Mouse (Mus musculus) monocyte, adult 5-6 weeks (primary cell): ENCODE measurements around the gene Zfp541. TPM values are rescaled to one million over a fixed set of nuclear protein-coding genes. Genes with fewer than 3 reads are reported as not detected.
A peak's percentile ranks its signal among the peaks of the same experiment; 100 is the strongest.

Experiments used
- ATAC-seq: fragments of 153-309, 156-312 bp; replicated peaks from 2 replicates; pipeline ENCODE4 v1.8.0; 2017; ENCODE audit warnings: mild to moderate bottlenecking; ENCODE audit not compliant: low TSS enrichment, insufficient number of reproducible peaks, severe bottlenecking, poor library complexity, low FRiP score
- total RNA-seq: library from RNA; stranded (forward); fragments of 200-1000, 200-491, 200-594 nt; gene quantifications from 3 replicates; pipeline ENCODE4 v1.2.3, GENCODE M21; 2017

Zfp541 gene
- total RNA-seq, 1 experiment from 2014 or later = not detected

- ATAC-seq = no peak
Observed at GRCm38 (mm10) chr7:16042850-16043775, 18.5 kb upstream of the Zfp541 start.

GRCm38 (mm10) chr7:16043861-16044435 is 17.7 kb upstream of the Zfp541 start:
- no peak for ATAC-seq

GRCm38 (mm10) chr7:16044531-16044930 is 17.1 kb upstream of the Zfp541 start:
- ATAC-seq = no peak

DNA sequence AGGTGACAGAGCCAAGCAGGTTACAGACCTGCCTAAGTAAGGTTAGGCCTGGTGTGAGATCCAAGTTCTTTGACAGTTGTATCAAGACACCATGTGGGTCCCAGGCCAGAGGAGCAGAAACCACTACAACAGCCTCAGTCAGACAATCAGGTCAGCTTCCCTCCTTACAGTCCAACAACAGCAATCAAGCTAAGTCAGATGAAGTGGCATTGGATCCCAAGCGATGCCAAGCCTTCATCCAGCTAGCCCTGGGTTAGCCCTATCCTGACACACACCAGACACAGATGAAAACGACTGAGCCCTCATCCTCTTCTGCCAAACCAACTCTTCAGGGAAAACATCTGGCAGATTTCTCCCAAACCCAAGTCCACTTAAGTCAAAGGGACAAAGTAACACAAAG is 16.1 kb upstream of the Zfp541 start:
- no peak for ATAC-seq

DNA sequence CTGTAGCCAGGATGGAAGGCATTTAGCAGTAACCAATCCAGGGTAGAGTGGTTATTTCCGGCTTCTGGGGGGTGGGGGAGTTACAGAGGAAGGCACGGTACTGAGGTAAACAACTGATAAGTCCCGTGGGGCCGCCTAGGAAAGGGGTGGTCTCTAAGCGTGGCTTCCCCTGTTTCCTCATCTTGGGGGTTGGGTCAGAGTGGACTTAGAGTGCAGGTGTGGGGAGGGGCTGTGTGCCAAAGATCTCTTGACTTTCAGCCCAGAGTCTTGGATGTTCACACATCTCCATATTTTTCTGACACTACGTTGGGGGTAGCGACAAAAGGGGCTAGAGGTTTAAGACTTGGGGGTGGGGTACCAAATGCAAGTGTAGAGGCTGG is 15.5 kb upstream of the Zfp541 start:
- ATAC-seq = peak; percentile 23

GRCm38 (mm10) chr7:16046481-16047337 is 14.9 kb upstream of the Zfp541 start:
- ATAC-seq = peak; percentile 42

GRCm38 (mm10) chr7:16047338-16048146 is 14.1 kb upstream of the Zfp541 start, which contains the start of gene Bicra:
TSS of gene Bicra (minus strand) at chr7:16047921.
- no peak for ATAC-seq

- ATAC-seq = peak; percentile 72
Observed at GRCm38 (mm10) chr7:16048164-16048564, 13.4 kb upstream of the Zfp541 start.

DNA sequence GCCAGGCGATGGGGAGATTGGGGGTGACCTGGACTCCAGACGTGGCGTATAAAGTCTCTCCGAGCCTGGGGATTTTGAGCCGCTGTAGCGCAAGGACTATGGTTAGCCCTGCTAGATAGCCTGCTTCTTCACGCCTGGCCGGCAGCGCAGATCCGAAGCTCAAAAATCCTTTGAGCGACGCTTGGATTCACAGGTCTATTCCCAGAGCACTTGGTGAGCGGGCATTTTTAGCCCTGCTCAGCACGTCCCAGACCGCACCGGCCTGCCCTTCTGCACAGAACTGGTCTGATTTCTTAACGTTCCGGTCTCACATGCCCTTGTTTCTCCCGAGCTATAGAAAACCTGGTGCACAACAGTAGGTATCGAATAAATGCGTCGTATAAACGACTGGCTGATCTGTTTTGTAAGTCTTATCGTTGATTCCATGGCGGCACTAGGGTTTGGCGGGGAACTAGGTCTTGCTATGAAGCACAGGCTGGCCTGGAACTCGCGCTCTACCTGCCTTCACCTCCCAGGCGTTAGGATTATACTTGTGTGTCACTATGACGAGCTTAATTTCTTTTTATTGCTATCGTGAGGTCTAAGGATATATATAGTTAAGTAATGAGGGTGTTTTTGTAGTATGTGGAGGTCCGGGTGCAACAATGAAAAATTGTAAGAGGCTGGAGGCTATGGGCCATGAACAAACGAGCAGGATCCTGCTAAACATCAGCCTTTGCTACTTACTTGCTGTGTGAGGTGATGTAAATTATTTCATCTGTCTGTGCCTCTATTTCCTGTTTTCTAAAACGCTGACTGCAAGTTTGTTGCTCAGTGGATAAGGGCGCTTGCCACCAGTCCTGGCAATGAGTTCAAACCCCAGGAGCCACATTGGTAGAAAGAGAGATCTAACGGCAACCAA is 12.7 kb upstream of the Zfp541 start:
- no peak for ATAC-seq

- ATAC-seq = no peak
Observed at GRCm38 (mm10) chr7:16049576-16049915, 12.1 kb upstream of the Zfp541 start.

DNA sequence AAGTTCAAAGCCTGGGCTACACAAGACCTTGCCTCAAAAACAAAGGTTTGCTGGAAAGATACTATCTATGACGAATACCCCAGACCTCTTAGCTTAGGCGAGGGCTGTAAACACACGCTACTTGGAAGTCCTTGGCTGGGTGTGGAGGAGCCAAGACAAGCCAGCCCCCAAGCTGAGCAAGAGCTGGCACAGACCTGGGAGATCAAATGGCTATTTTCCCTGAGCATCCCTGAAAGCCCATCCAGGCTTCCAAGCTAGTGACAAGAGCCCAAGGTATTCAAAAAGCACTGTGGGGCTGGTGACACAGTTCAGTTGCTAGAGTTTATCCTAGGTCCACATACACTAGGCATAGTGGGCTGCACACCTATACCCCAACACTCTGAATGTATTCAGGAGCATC is 11.0 kb upstream of the Zfp541 start:
- ATAC-seq = no peak

GRCm38 (mm10) chr7:16051883-16052595 is 9.6 kb upstream of the Zfp541 start:
- peak; percentile 29 for ATAC-seq

- peak; percentile 60 for ATAC-seq
Observed at GRCm38 (mm10) chr7:16052684-16053083, 8.9 kb upstream of the Zfp541 start.

DNA sequence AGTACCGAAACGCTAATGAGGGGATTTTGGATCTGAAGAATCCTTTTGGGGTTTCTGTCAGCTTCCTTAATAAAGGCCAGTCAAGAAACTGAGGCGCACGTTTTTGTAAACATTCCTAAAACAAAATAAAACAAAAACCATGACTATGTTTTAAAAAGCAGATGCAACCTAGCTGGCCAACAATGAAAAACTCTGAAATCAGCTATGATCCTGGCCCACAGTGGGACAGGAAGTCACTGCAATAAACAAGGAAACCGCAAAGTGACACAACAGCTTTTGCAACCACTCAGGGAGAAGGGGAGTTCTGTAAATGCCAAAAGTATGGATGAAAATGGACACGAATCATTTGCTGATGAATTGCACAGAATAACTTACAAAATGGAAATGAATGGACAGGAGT is 8.5 kb upstream of the Zfp541 start:
- ATAC-seq = 0 out of 2 replicates have a peak, but pooled peaks have one; percentile 16

GRCm38 (mm10) chr7:16054966-16055365 is 6.6 kb upstream of the Zfp541 start:
- no peak for ATAC-seq

- 0 out of 2 replicates have a peak, but pooled peaks have one; percentile 7 for ATAC-seq
Observed at GRCm38 (mm10) chr7:16055665-16056064, 5.9 kb upstream of the Zfp541 start.
